Mouse (Mus musculus) megakaryocyte, adult 5-6 weeks (primary cell): Measurements from ENCODE around the gene Sh3gl3. TPM values are rescaled to one million over a fixed set of nuclear protein-coding genes. Genes with fewer than 3 reads are reported as not detected.
"Not testable (repeated sequence)": the region's sequence is repeated elsewhere in the genome, so short reads cannot be mapped to it uniquely, and the experiment has no call there.

Experiments
- ATAC-seq: 2 replicates; pipeline ENCODE4 v1.8.0; 2016; ENCODE audit warnings: mild to moderate bottlenecking, inconsistent platforms; ENCODE audit not compliant: poor library complexity, severe bottlenecking
- total RNA-seq, 2 experiments: library from RNA; stranded (forward) in 1 of 2; stranded (reverse) in 1 of 2; fragments of 153-499, 151-499 nt in 1 of 2; fragments of 221-1000, 200-1000 nt in 1 of 2; gene quantifications; 2 replicates each; pipeline versions ENCODE4 v1.2.3 to v1.2.4; 2015 to 2017

The Sh3gl3 gene
- total RNA-seq, 2 experiments from 2014 or later: 0.49 TPM; not detected in 1

DNA sequence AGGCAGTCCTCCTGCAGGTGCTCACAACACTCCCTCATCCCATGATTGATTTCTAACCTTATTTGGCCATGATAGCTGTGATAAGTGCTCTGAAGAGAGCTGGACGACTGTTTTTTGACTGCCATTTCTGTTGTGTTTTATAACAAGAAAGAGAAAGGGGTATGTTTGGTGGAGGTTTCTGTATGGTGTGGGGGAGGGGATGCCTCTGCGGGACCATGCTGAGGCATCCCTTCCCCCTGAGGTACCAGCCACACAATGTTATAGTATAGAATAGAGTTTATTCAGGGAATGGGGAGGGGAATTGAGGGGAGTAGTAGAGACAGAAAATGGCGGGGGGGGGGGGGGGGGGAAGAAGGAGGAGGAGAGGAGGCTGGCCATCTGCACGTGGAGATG is 61.3 kb downstream of the Sh3gl3 start:
- no peak for ATAC-seq

DNA sequence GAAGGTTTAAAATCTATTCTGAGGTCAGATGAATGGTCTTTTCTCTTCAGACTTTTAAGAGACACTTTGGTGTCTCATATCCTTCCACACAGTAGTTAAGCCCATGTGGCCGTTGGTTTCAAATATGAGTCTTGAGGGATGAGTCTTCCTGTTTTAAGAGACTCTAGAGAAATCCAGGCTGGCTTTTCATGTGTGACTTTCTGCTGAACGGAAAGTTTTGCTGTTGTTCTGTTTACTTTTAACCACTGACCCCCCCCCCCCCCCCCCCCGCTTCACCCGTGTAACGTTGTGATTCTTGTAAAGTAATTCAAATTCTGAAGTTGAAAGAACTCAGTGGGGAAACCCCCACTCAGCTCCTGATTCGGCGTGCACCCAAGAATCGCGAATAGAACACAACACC is 61.8 kb downstream of the Sh3gl3 start:
- ATAC-seq: no peak

DNA sequence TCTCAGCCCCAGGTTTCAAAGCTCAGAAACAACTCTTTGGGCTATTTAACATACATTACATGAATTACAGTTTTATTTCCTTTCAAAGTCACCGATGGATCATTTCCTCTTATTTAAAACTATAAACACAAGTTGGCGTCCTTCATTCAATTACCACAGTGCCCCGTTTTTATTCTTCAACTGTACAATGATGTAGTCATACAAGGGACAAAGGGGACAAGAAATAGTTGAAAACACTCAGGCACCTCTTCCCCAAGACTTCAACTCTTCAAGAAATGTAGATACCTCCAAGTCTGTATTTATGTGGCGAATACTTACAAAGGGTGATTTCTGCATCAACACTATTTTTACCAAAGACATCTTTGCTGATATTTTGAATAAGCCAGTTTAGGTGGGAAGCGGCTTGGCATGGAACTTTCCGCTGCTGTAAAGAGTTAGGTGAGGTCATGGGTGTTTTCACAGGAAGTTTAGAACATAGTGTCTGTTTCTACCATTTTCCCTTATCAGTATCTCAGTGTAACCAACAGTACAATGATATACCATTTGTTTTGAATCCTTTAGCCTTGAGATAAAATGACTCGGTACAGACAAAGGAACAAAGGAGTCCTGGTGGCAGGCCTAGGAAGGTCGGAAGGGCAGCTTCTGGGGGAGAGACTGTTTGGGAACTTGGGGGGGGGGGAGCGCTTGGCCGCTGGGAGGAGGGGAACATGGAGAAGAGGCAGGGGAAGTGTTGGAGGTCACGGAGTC is 62.7 kb downstream of the Sh3gl3 start:
- ATAC-seq: no peak

DNA sequence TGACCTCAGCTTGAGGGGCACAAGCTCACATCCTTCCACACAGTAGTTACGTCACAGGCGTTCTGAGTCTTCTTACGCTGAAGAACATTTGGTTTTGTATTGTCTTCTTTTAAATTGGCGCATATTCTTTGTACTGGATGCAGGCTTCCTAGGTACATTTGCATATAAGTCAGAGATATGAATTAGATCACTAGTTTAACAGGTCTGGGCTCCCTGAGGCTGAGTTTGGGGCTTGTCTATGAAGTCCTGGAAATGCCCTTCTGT is 63.2 kb downstream of the Sh3gl3 start:
- no peak for ATAC-seq

DNA sequence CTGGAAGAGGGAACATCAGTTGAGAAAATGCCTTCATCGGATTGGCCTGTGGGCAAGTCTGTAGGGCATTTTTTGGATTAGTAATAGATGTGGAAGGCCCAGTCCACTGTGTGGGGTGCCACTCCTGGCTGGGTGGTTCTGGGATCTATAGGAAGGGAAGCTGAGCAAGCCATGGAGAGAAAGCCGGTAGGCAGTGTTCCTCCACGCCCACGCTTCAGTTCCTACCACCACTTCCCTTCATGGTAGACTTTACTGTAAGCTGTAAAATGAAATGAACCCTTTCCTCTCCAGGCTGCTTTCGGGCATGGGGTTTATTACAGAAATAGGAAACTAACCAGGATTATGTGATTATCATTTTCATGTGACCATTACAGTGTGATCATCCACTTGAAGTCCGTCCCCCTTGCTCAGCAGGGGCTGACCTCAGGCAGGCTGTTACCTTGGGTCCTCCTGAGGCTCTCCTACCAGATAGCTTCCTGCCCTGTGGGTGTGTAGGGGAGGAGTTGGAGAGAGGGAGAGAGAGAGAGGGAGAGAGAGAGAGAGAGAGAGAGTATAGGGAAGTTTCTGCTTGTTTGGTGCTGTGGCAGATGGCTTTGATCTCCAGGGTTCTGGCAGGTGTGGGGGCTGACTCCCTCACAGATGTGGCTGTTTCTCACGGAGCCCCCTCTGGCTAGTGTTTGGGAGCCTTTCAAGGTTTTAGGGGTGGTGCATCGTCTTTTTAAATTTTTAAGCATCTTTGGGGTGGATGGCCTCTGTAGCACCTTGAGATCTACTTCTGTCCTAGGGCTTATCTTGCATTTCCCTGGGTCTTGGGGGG is 67.0 kb downstream of the Sh3gl3 start:
- ATAC-seq: no peak

DNA sequence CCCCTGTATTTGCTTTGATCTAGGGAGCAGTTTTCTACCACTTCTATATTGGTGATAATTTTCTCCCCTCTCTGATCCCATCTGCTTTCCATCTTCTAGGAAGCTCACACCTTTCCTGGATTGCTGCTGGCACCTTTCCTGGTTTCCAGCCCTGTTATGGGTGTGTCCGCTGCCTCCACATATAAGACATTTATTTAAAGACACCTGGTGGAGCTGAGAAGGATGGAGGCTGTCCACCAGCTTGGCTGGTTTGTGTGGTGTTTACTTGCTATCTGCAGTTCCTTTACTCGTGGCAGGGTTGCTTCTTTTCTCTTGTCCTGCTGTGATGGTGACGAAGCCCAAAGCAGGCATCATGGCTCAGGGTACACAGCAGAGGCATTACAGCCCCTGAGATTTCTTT is 71.1 kb downstream of the Sh3gl3 start:
- ATAC-seq: no peak

DNA sequence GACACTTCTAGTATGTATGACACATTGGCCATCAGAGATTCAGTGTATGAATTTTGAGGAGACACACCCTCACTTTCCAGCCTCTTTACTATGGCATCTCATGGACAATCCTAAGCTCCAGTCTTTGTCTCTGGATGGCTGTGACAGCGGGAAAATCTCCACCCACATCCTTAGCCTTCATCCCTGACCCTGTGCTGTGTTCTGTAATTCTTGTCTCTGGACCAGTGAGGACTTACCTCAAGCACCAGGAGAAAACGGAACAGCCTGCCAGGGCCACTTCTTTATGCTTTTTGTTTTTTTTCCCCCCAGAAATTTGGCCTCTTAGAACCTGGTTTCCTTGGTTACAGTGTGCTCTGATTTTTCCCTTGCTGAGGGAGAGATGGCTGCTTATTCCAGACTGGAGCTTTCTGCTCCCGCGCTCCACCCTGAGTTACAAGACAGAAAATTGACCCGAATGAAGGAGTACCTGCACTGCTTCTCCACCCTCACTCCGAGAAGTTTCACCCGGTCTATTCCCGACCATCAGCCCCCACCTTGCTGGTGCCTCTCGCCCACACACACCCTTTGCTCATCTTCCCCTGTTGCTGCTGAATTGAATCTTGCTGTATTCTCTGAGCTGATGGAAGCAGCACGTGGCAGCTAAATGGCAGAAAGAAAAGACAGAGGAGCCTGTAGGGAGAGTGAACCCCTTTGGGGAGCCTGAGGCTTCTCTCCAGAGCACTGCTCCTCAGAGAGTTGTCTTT is 75.5 kb downstream of the Sh3gl3 start:
- ATAC-seq: no peak

DNA sequence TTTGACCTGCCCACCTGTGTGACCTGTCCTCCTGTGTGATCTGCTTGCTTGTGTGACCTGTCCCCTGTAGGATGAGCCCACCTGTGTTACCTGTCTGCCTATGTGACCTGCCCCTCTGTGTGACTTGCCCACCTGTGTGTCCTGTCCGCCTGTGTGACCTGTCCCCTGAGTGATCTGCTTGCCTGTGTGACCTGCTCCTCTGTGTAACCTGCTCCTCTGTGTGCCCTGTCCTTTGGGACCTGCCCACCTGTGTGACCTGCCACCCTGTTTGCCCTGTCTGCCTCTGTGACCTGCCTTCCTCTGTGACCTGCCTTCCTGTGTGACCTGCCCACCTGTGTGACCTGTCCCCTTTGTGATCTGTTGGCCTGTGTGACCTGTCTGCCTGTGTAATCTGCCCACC is 79.7 kb downstream of the Sh3gl3 start:
- ATAC-seq: no peak

DNA sequence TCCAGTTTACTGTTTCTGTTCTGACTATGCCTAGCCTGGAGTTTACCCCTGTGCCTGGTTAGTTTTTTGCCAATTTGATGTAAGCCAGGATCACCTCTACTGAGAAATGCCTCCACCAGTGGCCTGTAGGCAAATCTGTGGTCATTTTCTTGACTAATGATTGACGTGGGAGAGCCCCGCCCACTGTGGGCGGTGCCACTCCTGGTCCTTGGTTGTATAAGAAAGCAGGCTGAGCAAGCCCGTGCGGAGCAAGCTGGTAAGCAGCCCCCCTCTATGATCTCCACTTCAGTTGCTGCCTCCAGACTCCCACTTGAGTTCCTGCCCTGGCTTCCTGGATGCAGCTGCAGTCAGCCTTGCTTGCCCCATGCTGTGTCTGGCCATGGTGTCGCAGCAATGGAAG is 83.3 kb downstream of the Sh3gl3 start:
- no peak for ATAC-seq

DNA sequence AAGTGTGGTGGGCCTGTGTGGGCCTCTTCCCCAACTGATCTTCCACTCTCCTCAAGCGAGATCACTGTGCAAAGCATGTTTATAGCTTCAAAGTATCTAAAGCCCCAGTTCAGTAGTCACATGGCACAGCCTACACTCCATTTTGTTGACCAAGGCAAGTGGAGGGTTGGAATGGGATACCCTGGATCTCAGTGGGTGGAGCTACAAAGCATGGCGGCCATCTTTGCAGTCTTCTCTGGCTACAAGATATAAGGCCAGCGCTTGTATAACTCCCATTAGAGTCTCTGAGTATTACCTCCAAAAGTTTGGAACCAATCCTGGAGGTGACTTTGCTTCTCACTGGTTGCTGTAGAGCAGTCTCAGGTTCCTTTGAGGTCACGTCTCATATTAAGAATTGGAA is 83.9 kb downstream of the Sh3gl3 start:
- no peak for ATAC-seq

DNA sequence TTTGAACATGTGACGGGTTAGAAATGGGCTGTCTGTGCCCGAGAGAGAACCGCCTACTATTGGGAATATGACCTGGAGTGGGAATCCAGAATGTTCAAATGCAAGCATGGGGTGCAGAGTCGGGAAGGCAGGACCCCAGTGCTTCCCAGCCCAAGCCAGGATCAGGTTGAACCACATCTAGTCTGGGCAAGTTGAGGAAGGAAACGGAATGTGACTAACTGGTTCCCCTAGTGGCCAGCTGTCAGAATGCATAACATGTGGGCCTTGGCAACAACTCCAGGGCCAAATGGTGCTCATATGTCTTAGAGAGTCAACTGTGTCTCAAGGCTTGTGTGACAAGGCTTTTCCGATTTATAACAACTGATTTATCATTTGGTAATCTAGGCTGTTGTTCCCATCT is 86.6 kb downstream of the Sh3gl3 start:
- ATAC-seq: no peak

DNA sequence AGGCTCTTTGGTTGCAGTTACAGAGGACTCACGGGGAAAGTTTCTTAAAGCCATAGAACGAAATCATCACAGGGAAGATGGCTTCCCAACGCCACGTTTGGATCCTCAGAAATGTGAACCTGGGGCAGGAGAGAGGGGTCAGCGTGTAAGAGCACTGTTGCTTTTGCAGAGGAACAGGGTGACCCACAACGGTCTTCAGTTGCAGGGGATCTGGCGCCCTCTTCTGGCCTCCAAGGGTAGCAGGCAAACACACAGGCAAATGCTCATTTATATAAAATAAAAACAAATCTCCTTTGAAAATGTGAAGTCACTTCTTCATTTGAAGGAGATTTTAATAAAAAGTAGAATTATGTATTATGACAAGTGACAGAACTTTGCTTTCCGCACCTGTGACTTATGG is 89.5 kb downstream of the Sh3gl3 start:
- ATAC-seq: 0 out of 2 replicates have a peak, but pooled peaks have one; percentile 54

DNA sequence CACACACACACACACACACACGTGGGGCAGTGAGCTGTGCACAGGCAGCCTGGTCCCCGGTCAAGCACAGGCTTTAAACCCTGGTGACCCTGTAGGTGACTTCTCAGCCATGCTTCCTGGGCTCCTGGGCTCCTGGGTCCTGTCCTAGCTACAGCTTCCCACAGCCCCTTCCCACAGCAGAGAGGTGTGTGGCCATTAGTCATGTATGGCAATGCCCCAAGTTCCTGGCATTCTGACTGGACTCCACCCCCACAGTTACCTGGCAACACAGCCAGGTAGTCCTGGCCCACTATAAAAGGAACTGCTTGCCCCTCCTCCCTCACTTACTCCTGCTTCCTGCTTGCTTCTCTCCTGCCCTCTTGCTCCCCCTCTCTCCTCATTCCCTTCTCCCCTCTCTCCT is 90.5 kb downstream of the Sh3gl3 start:
- ATAC-seq: no peak

DNA sequence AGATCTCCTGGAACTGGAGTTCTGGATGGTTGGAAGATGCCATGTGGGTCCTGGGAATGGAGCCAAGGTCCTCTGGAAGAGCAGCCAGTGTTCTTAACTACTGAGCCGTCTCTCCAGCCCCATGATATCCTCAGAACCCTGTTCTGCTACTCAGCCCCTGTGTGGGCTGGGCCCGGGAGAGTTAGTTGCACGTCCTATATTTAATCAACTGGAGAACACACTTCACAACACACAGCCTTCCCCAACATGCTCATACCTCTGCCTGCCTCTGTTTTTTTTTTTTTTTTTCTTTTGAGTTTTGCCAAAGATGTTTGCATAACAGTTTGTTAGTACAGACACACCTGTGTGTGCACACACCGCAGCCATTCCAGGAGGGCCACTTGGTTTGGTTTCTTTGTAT is 91.7 kb downstream of the Sh3gl3 start:
- no peak for ATAC-seq

DNA sequence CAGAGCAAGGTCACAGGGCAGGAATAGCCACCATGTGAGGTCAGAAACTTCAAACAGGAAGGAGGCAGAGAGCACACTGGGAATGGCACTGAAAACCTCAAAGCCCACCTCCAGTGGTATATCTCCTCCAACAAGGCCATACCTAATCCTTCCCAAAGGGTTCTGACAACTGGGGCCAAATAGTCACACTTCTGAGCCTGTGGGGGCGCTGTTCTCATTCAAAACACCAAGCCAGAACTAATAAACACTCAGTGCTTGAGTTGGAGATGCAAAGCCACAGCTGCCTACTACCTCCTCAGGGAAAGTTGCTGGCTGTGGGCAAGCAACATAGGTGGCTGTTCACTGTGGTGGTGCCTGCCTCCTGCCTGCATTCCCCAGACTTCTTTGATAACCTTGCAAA is 96.3 kb downstream of the Sh3gl3 start:
- ATAC-seq: no peak

DNA sequence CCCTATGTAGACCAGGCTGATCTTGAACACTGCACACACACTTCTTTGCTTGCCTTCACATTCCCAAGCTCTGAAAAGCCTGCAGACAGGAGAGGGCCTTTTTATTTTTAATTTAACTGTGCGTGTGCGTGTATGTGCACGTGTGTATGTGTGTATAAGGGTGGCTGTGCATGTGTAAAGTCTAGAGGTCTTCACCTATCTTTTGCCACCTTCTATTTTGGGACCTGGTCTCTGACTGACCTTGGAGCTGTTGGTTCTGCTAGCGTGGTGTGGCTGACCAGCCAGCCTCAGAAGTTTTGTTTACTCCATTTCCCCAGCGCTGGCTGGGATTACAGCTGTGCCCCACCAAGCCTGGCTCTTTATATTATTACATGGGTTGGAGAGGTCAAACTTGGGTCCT is 98.1 kb downstream of the Sh3gl3 start:
- ATAC-seq: no peak

DNA sequence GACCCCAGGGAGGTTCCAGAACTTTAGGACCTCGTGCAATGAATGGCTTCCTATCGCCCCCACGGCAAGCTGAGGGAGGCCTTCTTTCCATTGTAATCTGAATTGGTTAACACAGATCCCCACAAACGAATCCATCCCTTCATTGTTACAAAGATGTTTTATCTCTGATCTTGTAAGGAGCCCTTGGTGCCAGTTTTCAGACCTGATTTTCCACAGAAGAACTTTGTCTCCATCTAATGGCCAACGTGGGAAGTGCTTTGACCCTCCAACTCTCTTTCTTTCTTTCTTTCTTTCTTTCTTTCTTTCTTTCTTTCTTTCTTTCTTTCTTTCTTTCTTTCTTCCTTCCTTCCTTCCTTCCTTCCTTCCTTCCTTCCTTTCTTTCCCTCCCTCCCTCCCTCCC is 99.2 kb downstream of the Sh3gl3 start:
- ATAC-seq: not testable (repeated sequence)

DNA sequence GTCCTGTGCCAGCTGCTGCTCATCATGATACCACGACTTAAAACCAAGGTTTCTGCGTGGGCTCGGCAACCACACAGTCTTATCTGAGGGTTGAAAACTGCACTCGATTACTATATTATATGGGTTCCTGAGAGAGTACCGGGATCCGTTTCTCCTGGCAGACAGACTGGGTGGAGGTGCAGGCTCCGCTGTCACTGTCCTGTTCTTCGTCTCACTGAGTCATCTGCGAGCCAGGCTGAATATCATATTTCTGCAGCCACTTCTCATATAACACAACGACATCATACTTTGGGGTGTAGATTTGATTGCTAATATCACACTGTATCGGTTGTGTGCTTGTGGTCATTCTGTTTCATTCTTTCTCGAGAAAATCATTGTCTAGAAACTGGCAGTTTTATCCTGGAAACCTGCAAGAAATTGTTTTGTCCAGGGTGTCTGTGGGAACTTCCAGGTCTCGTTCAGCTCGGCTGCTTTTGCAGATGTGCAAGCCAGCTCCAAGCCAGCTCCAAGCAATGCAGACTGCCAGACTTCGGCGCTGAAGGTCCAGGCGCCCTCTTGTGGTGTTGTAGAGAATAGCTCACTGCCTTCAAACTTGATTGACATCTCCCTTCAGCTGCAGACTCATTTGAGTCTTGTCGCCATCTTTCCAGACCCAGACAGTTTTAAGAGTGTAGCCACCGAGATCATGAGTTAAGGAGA is 100.5 kb downstream of the Sh3gl3 start:
- 0 out of 2 replicates have a peak, but pooled peaks have one; percentile 43 for ATAC-seq

DNA sequence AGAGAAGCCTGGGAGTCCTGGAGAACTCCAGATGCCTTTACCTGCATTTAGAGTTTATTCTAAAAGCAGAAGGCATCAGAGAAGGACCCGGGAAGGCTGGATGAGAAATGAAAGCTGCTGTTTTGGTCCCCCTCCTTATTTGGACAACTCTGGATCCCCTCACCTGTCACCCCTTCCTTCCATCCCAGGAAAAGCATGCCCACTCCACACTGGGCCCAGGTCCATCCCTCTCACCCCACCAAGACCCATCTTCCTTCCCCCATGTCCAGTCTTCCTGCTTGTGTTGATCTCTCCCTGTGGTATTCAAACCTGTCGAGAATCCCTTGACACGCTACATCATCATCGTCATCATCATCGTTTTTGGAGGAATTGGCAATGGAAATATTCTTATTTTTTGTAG is 101.3 kb downstream of the Sh3gl3 start:
- no peak for ATAC-seq

DNA sequence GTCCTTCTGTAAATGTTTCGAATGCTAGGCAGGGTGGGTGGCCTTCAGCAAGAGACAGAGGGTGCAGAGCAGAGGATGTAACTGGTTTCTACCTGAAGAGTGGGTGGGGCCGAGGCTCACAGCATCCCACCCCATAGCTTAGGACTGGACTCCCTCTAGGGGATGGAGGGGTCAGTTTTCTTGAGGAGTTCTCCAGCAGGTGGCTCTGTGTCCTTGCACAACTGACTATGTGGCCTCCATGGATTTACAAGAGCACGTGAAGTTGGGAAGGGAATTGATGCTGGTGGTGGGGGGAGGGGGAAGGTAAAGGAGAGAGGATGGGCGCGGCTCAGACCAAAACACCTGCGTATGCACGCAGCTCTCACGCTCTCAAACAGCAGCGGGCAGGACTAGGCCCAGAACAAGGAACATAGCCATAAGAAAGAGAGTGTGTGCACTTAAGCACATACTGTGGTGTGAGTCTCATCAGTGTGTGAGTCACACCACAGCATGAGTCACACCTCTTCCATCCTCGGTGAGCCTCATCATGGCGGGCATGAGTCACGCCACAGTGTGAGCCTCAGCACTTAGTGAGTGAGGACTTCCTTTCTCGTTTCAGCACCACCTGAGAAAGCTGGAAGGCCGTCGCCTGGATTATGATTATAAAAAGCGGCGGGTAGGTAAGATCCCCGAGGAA is 102.0 kb downstream of the Sh3gl3 start:
- ATAC-seq: no peak

DNA sequence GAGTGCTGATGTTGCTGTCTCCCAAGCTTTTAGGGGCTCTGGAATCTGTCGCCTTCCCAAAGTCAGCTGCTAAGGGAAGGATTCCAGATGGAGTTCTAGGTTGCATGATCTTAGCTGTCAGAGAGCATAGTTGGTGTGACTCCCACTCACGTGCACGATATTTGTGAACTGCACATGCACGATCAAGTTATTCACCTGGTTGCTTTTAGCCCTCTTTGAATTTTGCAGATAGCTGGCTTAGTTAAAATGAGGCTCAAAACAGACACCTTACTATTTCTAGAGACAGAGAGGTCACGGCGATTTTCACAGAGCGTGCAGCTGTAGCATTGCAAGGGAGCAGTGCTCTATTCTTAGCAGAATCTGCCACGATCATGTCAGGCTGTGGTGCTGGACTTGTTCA is 108.4 kb downstream of the Sh3gl3 start:
- no peak for ATAC-seq
